Mouse (Mus musculus) CH12.LX (cell line): ENCODE measurements at regions not wholly inside any gene's neighbourhood (a gene's known extent, or its start where the extent isn't known, plus 50 kb on each side); places are given as distances from the start of the nearest gene placed in this dataset.

Source experiments
- BHLHE40 ChIP-seq: IDR thresholded peaks from 2 replicates; pipeline ENCODE4 v1.6.1; 2011; ENCODE audit warnings: mild to moderate bottlenecking, low read depth, low read length, improper control_type of control experiment
- CHD1 ChIP-seq: IDR thresholded peaks from 2 replicates; pipeline ENCODE4 v1.6.1; 2012; ENCODE audit warnings: low read depth, low read length, improper control_type of control experiment, inconsistent platforms
- CTCF ChIP-seq, 2 experiments: IDR thresholded peaks in 1 of 2; conservative IDR thresholded peaks in 1 of 2; 2 replicates each; pipeline ENCODE4 v1.5.1; 2011 to 2012; ENCODE audit warnings: low read depth in 2 of 2, low read length in 2 of 2, improper control_type of control experiment in 1 of 2, inconsistent platforms in 1 of 2, mild to moderate bottlenecking in 1 of 2, moderate library complexity in 1 of 2
- HCFC1 ChIP-seq: IDR thresholded peaks from 2 replicates; pipeline ENCODE4 v1.6.1; 2012; ENCODE audit warnings: low read depth, mild to moderate bottlenecking, inconsistent platforms, low read length, improper control_type of control experiment
- KAT2A ChIP-seq: IDR thresholded peaks from 2 replicates; pipeline ENCODE4 v1.6.1; 2012; ENCODE audit warnings: low read length, improper control_type of control experiment, inconsistent platforms; ENCODE audit not compliant: insufficient replicate concordance
- MXI1 ChIP-seq: IDR thresholded peaks from 2 replicates; pipeline ENCODE4 v1.6.1; 2011; ENCODE audit warnings: mild to moderate bottlenecking, low read depth, low read length, improper control_type of control experiment
- MYC ChIP-seq: IDR thresholded peaks from 2 replicates; pipeline ENCODE4 v1.6.1; 2011; ENCODE audit warnings: low read depth, mild to moderate bottlenecking, improper control_type of control experiment, low read length
- PAX5 ChIP-seq: IDR thresholded peaks from 2 replicates; pipeline ENCODE4 v1.6.1; 2012; ENCODE audit warnings: low read length, inconsistent platforms, mixed read lengths

GRCm38 (mm10) chr12:39885366-39885765 lies 152.5 kb downstream of the Arl4a start:
- TF ChIP-seq CTCF (conservative IDR thresholded peaks at IDR 0.05 in 1 of 2, IDR thresholded peaks at IDR 0.05 in 1 of 2; ENCODE audit: low read depth in 2 of 2, low read length in 2 of 2) (no peak), BHLHE40 (no peak), HCFC1 (no peak), CHD1 (no peak), KAT2A (no peak), MXI1 (no peak), PAX5 (no peak), MYC (no peak)
